Mouse (Mus musculus) bone marrow, adult 2 months (tissue): ENCODE data around the gene Gtpbp4.
"Not testable (repeated sequence)": the region's sequence is repeated elsewhere in the genome, so short reads cannot be mapped to it uniquely, and the experiment has no call there.

Source experiments
- CTCF ChIP-seq: fragments of 200-500 bp; IDR thresholded peaks from 2 replicates; pipeline ENCODE4 v1.5.1; 2011; ENCODE audit warnings: low read length, control low read depth; ENCODE audit not compliant: control insufficient read depth, insufficient read depth
- POLR2A ChIP-seq: fragments of 200-500 bp; IDR thresholded peaks from 2 replicates; pipeline ENCODE4 v1.6.1; 2011; ENCODE audit warnings: low read depth, mild to moderate bottlenecking, control low read depth, low read length, borderline replicate concordance; ENCODE audit not compliant: control insufficient read depth

DNA sequence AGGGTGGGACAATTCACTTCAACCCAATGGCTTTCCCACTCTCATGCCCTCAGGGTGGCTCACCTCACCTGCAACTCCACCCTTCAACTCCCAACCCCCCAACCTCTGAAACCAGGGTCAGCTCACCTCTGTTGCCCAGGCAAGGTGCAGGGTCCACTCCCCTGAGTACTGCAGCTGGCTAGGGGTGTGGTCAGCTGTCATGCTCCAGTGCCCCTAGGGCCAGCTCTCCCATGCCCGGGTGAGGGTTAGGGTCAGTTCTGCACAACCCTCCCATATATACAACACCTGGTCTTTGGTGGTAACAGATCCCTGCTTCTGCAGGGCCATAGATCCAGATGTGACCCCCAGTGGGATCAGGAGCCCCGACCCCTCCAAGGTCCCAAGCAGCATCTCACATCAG lies 40.8 kb downstream of the Gtpbp4 start:
- TF ChIP-seq POLR2A, CTCF: not testable (repeated sequence)
